Mouse (Mus musculus): ENCODE measurements around the gene Wdr66.

The Wdr66 gene

GRCm38 (mm10) chr5:123270917-123271316, 19.0 kb downstream of the Wdr66 start:
- in situ Hi-C loops (cut with MboI, MseI), result no loop called here

- in situ Hi-C loops (cut with MboI, MseI), result no loop called here
Observed at GRCm38 (mm10) chr5:123272927-123273326, 21.0 kb downstream of the Wdr66 start.

GRCm38 (mm10) chr5:123276636-123277341, 24.9 kb downstream of the Wdr66 start:
- in situ Hi-C loops (cut with MboI, MseI), result loop anchor here (5.0 kb wide), 1 partner anchor 94 kb away; the partner anchor contains the start of gene Hpd

GRCm38 (mm10) chr5:123277342-123277701, 25.4 kb downstream of the Wdr66 start:
- in situ Hi-C loops (cut with MboI, MseI), result loop anchor here (5.0 kb wide), 1 partner anchor 95 kb away; the partner anchor contains the start of gene Hpd

GRCm38 (mm10) chr5:123277704-123278103, 25.8 kb downstream of the Wdr66 start:
- in situ Hi-C loops (cut with MboI, MseI), result loop anchor here (5.0 kb wide), 1 partner anchor 95 kb away; the partner anchor contains the start of gene Hpd

- in situ Hi-C loops (cut with MboI, MseI), result loop anchor here (5.0 kb wide), 1 partner anchor 97 kb away; the partner anchor contains the start of gene Hpd
Observed at GRCm38 (mm10) chr5:123279248-123279647, 27.3 kb downstream of the Wdr66 start.

- in situ Hi-C loops (cut with MboI, MseI), result no loop called here
Observed at GRCm38 (mm10) chr5:123281336-123282136, 29.6 kb downstream of the Wdr66 start.

- in situ Hi-C loops (cut with MboI, MseI), result no loop called here
Observed at GRCm38 (mm10) chr5:123285174-123285573, 33.3 kb downstream of the Wdr66 start.

- in situ Hi-C loops (cut with MboI, MseI), result no loop called here
Observed at GRCm38 (mm10) chr5:123288079-123288478, 36.2 kb downstream of the Wdr66 start.

GRCm38 (mm10) chr5:123294653-123295052, 42.8 kb downstream of the Wdr66 start:
- in situ Hi-C loops (cut with MboI, MseI), result no loop called here

- in situ Hi-C loops (cut with MboI, MseI), result no loop called here
Observed at GRCm38 (mm10) chr5:123296224-123296806, 44.4 kb downstream of the Wdr66 start.

GRCm38 (mm10) chr5:123296972-123297754, 45.3 kb downstream of the Wdr66 start:
- in situ Hi-C loops (cut with MboI, MseI), result no loop called here

- in situ Hi-C loops (cut with MboI, MseI), result no loop called here
Observed at GRCm38 (mm10) chr5:123297830-123298229, 45.9 kb downstream of the Wdr66 start.

GRCm38 (mm10) chr5:123298526-123298925, 46.6 kb downstream of the Wdr66 start:
- in situ Hi-C loops (cut with MboI, MseI), result no loop called here

GRCm38 (mm10) chr5:123300496-123301034, 48.7 kb downstream of the Wdr66 start:
- in situ Hi-C loops (cut with MboI, MseI), result no loop called here

GRCm38 (mm10) chr5:123301780-123302521, 50.0 kb downstream of the Wdr66 start:
- in situ Hi-C loops (cut with MboI, MseI), result no loop called here

- in situ Hi-C loops (cut with MboI, MseI), result no loop called here
Observed at GRCm38 (mm10) chr5:123307630-123308282, 55.9 kb downstream of the Wdr66 start.

- in situ Hi-C loops (cut with MboI, MseI), result no loop called here
Observed at GRCm38 (mm10) chr5:123309816-123310215, 57.9 kb downstream of the Wdr66 start.

GRCm38 (mm10) chr5:123310221-123310620, 58.3 kb downstream of the Wdr66 start:
- in situ Hi-C loops (cut with MboI, MseI), result no loop called here

- in situ Hi-C loops (cut with MboI, MseI), result no loop called here
Observed at GRCm38 (mm10) chr5:123313058-123313630, 61.2 kb downstream of the Wdr66 start.
